Mouse (Mus musculus) T-helper 17 cell (primary cell): ENCODE measurements around the gene Gm13089.

Experiments
- in situ Hi-C, 2 experiments: fragments of 300-600 bp; cut with MboI, MseI; formaldehyde crosslinking; loops; 1 replicate in 1 of 2; 2 replicates in 1 of 2; pipeline ENCODE4 v1.15.1; 2025; ENCODE audit warnings: high pct_unique_total_duplicates in 2 of 2

Gene Gm13089

GRCm38 (mm10) chr4:143702611-143703010 is at the start of gene Gm13089:
Gene Gm13089 (minus strand): TSS chr4:143702711.
- in situ Hi-C loops = no loop called here

- in situ Hi-C loops = no loop called here
Measured at GRCm38 (mm10) chr4:143719155-143719554, 16.6 kb upstream of the Gm13089 start, which contains the start of gene Gm13078. Gene Gm13078 (plus strand): TSS chr4:143719455.

- in situ Hi-C loops = loop anchor here in 1 of 2 experiments (5.0 kb wide), 1 partner anchor 190 kb away; the partner anchor contains the start of gene Gm13103
Measured at GRCm38 (mm10) chr4:143657146-143657545, 45.4 kb downstream of the Gm13089 start, which contains the start of gene Gm13088. Gene Gm13088 (minus strand): TSS chr4:143657246.
